Comparison of ENCODE assay signal across 13 mouse cellular contexts in the genomic region with DNA sequence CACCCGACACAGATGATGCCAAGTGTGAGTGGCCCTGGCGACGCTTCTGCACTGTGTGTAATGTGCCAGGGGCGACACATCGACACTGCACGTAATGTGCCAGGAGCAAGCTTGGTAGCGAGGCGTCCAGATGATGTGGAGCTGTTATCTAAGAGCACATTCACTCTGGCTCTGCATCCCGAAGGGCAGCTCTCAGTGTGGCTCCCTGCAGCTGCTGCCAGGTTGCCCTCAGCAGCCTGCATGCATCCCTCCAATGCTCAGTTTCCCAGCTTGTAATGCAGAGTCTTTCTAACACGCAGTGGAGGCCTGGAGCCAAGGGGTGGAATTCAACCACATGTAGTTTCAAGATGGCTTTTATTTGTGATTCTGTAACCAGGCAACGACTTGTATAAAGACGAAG. TPM values are rescaled to one million over a fixed set of nuclear protein-coding genes. Genes with fewer than 3 reads are reported as not detected.
A peak's percentile ranks its signal among the peaks of the same experiment; 100 is the strongest.
DNase-seq lines count a peak whose midpoint lies in the region; ATAC-seq and TF ChIP-seq lines count a peak whose summit lies in the region.
"Had no signal": no experiment of that assay in that cellular context is flagged by ENCODE, and none has a peak within 500 bp of the region (broad histone marks: within the 10 kb centered on the region; RNA-seq: fewer than 3 reads in every experiment).

No protein-coding gene starts in this region.

- peak; percentile 38 for DNase-seq in hindbrain, postnatal 0 days (ENCODE audit: low spot score)
- DNase-seq in hindbrain, embryonic 10.5 days (ENCODE audit: low spot score): no peak
- DNase-seq in retina, postnatal 1 day: peak; percentile 33
- no peak for DNase-seq in retina, embryonic 14.5 days (ENCODE audit: low spot score)
- DNase-seq in layer of hippocampus, adult 2 months (ENCODE audit: low spot score in 2 of 2): peak; percentile 49 to 73
- no peak for DNase-seq in spleen, adult 18-20 months
- DNase-seq: adrenal gland, postnatal 10 days; liver, embryonic 13.5 days; lung, postnatal 14 days had no signal

- H3K27ac ChIP-seq in hindbrain, postnatal 0 days: no peak overlapping the region
- no peak overlapping the region for H3K27ac ChIP-seq in hindbrain, embryonic 10.5 days
- H3K27ac ChIP-seq in layer of hippocampus, adult 2 months: peak overlapping the region; percentile 91
- H3K27ac ChIP-seq: heart, embryonic 13.5 days; liver, embryonic 13.5 days had no signal

- no peaks in the 10 kb centered on the region for H3K36me3 ChIP-seq in hindbrain, postnatal 0 days (ENCODE audit: insufficient read depth, low read length)
- H3K36me3 ChIP-seq in hindbrain, embryonic 10.5 days: no peaks in the 10 kb centered on the region
- H3K36me3 ChIP-seq: heart, embryonic 13.5 days; liver, embryonic 13.5 days had no signal

- TF ChIP-seq CTCF in hindbrain, postnatal 0 days (IDR thresholded peaks at IDR 0.05; ENCODE audit: low read depth): no peak
- no peak for TF ChIP-seq CTCF in layer of hippocampus, adult 2 months (conservative IDR thresholded peaks at IDR 0.05)

- H3K27me3 ChIP-seq in hindbrain, postnatal 0 days (ENCODE audit: insufficient read depth, low read length): no peaks in the 10 kb centered on the region
- H3K27me3 ChIP-seq in hindbrain, embryonic 10.5 days (ENCODE audit: insufficient read depth, poor library complexity, severe bottlenecking): no peaks in the 10 kb centered on the region
- H3K27me3 ChIP-seq: liver, embryonic 13.5 days had no signal

- H3K4me2 ChIP-seq in hindbrain, postnatal 0 days (ENCODE audit: low read depth, low read length): no peak overlapping the region
- H3K4me2 ChIP-seq: heart, embryonic 13.5 days; liver, embryonic 13.5 days had no signal

- H3K9ac ChIP-seq in hindbrain, postnatal 0 days (replicated peaks; ENCODE audit: low read length): no peak overlapping the region
- H3K9ac ChIP-seq: heart, embryonic 13.5 days; liver, embryonic 13.5 days had no signal

- 0 out of 2 replicates have a peak, but pooled peaks have one; percentile 16 for ATAC-seq in hindbrain, postnatal 0 days
- ATAC-seq in erythroid progenitor cell, adult 5-6 weeks (replicated peaks; ENCODE audit: low FRiP score, poor library complexity, severe bottlenecking): no peak
- ATAC-seq: hindbrain, embryonic 16.5 days had no signal

- H3K9me3 ChIP-seq in hindbrain, postnatal 0 days (ENCODE audit: low read length): no peaks in the 10 kb centered on the region
- no peaks in the 10 kb centered on the region for H3K9me3 ChIP-seq in hindbrain, embryonic 10.5 days
- H3K9me3 ChIP-seq: heart, embryonic 13.5 days; liver, embryonic 13.5 days had no signal

- H3K4me3 ChIP-seq in hindbrain, postnatal 0 days (ENCODE audit: low read length): no peak overlapping the region
- no peak overlapping the region for H3K4me3 ChIP-seq in hindbrain, embryonic 10.5 days
- H3K4me3 ChIP-seq in layer of hippocampus, adult 2 months: no peak overlapping the region
- H3K4me3 ChIP-seq: heart, embryonic 13.5 days; liver, embryonic 13.5 days had no signal

- WGBS in hindbrain, postnatal 0 days: 39% methylated on average over 12 of the region's 12 CpGs
- 88% methylated on average over 12 of the region's 12 CpGs for WGBS in hindbrain, embryonic 10.5 days

- H3K4me1 ChIP-seq in hindbrain, postnatal 0 days (ENCODE audit: insufficient read depth, low read length): peaks cover 28% of the 10 kb centered on the region
- peaks cover 58% of the 10 kb centered on the region for H3K4me1 ChIP-seq in hindbrain, embryonic 10.5 days (replicated peaks)
- H3K4me1 ChIP-seq: liver, embryonic 13.5 days had no signal

RNA-seq across cellular contexts. Expression of a gene that starts 30.4 kb away (rescaled TPM):
- 38.6 and 39.8 TPM in 2 replicates for total RNA-seq in hindbrain, postnatal 0 days (2014; rRNA removed)
- polyA plus RNA-seq in hindbrain, postnatal 0 days (2015; fragmentation: Nextera tagmentation; extraction: Ambion mirVana): 15.7 and 17.0 TPM in 2 replicates
- 13.1 and 16.7 TPM in 2 replicates for polyA plus RNA-seq in hindbrain, embryonic 10.5 days (2016; fragmentation: Nextera tagmentation; extraction: Ambion mirVana)
- 100 to 1,000 TPM; 103 to 107 TPM for total RNA-seq in layer of hippocampus, adult 2 months (2021)
- total RNA-seq in erythroid progenitor cell, adult 5-6 weeks (2015; ENCODE audit: low replicate concordance): not detected in 2 replicates
- not detected in 2 replicates for total RNA-seq in erythroid progenitor cell, adult 5-6 weeks (2017; ENCODE audit: low replicate concordance)
- total RNA-seq: neutrophil, adult 5-6 weeks had no signal

Comparison
In these comparisons a context has a peak if more than half of its experiments do, and no peak if none do; other contexts are left out.
1. DNase-seq: peak in hindbrain, postnatal 0 days (single experiment), retina, postnatal 1 day (single experiment) and layer of hippocampus, adult 2 months (2 of 2); none in hindbrain, embryonic 10.5 days (single experiment), retina, embryonic 14.5 days (single experiment) and spleen, adult 18-20 months (0 of 2).
2. RNA of a gene that starts 30.4 kb away (total RNA-seq): 103 to 107 TPM in layer of hippocampus, adult 2 months and 38.6 to 39.8 TPM in hindbrain, postnatal 0 days; not detected in erythroid progenitor cell, adult 5-6 weeks; every median in the first group is over 10 times any median in the second.